Mouse (Mus musculus) testis, adult 2 months (tissue): ENCODE measurements around the gene Slc15a3.

Source experiments
- CTCF ChIP-seq: fragments of 200-500 bp; IDR thresholded peaks from 2 replicates; pipeline ENCODE4 v1.5.1; 2012; ENCODE audit warnings: low read depth, mild to moderate bottlenecking, inconsistent platforms, low read length, moderate library complexity; ENCODE audit not compliant: control insufficient read depth, insufficient read depth, insufficient replicate concordance
- POLR2A ChIP-seq: fragments of 200-500 bp; IDR thresholded peaks from 2 replicates; pipeline ENCODE4 v1.6.1; 2012; ENCODE audit warnings: low read depth, mild to moderate bottlenecking, inconsistent platforms, low read length, moderate library complexity; ENCODE audit not compliant: control insufficient read depth

DNA sequence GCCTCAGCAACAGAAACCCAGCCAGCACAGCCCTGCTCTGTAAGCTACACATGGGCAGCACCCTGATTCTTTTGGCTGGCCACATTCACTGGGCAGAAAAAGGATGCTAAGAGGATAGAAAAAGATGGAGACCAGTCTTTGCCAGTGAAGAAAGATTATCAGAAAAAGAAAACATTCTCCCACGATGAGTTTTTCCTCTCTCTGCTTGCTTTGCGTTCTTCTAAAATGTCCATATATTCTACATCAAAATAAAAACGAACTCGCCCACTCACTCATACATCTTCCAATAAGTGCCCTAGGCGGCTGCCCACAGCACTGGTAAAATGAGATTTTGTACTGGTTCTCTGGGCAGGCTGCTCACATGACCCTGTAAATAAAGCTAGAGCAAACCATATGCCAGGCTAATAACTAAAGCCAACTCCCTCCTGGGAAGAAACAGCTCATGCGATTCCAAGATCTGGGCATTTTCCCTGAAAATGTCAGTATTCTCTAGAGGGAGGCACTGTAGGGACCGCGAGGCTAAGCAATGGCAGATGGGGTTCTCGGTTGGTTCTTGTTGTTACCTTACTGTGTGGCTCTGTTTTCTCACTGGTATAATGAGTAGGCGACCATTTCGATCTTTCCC, 33.8 kb upstream of the Slc15a3 start:
- TF ChIP-seq POLR2A (no peak), CTCF (no peak)
